Mouse (Mus musculus): Measurements from ENCODE around the gene Ankrd61. TPM values are rescaled to one million over a fixed set of nuclear protein-coding genes. Genes with fewer than 3 reads are reported as not detected.

The Ankrd61 gene
- total RNA-seq (2021), result not detected
- long read RNA-seq, experiment 1, result 0 reads
- long read RNA-seq, experiment 2, partial matches to known transcripts, result 0 of 1 reads
- long read RNA-seq, experiment 2, other reads (novel, unspliced or antisense), result 1 of 1 reads

DNA sequence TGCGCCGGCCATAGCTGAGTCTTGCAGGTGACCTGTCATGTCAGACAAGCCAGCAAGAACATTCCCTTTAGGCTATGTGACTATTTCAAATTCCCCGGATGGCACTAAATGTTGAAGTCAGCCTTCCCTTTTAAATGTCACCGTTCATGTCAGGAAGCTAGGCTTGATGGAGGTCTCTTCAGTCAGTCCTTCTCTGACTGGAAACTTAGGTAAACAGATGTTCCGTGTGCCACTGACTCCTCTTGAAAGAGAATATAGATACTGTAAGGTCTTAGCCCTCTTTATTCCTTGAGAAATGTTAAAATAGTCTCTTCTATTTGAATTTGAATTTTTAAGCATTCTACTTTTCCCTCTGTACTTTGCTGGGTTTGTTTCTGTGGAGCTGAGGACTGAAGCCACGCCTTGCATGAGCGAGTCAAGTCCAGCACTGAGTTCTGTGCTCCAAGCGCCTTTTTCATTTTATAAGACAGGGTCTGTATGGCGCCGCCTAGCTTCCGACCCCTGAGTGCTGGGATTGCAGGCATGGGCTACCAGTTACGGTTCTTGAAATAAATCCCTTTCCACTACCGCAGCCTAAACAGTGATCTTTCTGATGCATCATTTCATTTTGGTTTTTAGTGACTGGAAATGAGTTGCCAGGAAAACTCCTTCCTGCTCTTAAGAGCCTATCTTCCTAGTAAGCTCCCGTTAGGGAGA, at the start of gene Ankrd61:
Gene Ankrd61, minus strand, starts transcription at position 51 of the 696 bp plus-strand sequence.
- no peak for DNase-seq

DNA sequence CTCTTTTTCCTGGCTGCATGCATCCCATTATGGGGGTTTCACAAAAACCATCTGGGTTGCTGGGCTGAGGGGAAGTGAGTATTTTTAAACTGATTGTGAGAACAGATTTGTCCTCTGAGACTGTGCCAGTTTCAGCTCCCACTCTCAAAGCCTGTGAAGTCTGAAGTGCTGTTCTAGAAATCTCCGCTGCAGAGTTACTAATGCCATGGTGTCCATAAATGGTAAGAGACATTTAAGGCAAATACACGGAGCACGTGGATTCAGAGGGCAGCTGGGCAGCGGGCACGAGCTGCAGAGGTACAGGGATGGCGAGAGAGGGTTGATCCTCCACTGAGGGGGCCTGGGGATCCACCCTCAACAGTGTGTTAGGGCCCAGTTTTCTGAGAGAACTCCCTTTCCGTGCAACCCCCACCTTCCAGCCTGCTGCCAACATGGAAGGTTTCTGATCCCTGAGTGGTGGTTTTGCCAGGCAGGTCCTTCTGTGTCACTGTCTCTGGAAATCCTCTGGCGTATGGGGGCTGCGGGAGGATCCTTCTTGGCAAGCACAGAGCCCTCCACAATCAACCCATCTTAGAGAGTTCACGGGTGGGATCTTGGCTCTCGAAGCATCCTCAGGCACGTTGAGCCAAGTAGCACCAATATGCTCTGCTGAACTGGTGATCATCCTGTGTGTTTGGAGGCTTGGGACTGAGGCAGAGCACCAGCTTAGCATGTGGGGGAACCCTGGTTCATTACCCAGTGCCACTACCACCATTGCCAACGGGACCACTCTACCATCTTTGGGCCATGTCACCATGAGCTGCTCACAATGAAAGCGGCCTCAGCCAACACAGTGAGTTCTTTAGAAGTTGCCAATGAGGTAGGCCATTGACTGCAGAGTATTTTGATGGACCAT, 46.0 kb upstream of the Ankrd61 start:
- DNase-seq, result no peak

DNA sequence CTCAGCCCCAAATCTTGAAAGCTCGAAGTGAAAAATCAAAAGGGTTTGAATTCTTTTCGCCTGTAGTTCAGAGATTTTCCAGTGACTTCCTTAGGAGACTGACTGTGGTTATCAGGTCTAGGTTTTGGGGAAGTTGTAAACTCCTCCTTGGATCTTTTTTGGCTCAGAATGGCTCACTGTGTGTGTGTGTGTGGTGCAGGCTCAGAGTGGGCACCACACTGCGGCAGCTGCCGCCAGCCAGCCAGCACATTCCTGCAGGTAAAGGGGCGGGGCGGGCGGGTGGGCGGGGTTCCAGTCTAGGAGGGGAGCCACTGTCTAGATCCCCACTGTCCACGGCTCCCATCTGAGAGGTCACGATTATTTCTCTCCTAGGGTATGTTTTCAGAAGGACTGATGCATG, 44.1 kb upstream of the Ankrd61 start:
- no peak for DNase-seq

DNA sequence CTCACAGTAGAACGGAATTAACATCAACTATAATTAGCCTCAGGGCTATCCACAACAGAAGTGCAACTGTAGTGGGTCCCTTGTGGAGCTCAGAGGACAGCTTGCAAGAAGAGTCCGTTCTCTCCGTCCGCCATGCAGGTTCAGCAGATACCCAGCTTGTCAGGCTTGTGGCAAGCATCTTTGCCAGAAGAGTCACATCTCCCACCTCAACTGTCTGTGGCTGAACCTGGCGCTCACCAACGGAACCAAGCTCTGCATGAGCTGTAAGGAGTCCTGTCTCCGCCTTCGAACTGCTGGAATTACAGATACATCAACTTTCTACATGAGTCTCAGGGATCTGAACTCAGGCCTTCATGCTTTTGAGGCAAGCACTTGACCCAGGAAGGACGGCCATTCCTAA, 38.7 kb upstream of the Ankrd61 start:
- no peak for DNase-seq

DNA sequence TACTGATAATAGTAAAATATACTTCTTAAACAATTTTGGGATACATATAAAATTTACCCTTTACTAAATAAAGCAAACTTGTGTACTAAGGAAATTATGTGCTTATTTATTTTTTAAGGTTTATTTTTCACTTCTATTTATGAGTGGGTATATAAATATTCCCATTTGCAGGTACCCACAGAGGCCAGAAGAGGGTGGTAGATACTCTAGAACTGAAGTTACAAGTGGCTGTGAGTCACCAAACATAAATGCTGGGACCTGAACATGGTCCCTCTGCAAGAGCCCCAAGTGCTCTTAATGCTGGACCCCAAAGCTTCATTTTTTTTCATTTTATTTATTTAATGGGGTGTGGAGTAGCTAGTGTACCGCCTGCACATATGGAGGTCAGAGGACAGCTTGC, 36.4 kb upstream of the Ankrd61 start:
- no peak for DNase-seq

DNA sequence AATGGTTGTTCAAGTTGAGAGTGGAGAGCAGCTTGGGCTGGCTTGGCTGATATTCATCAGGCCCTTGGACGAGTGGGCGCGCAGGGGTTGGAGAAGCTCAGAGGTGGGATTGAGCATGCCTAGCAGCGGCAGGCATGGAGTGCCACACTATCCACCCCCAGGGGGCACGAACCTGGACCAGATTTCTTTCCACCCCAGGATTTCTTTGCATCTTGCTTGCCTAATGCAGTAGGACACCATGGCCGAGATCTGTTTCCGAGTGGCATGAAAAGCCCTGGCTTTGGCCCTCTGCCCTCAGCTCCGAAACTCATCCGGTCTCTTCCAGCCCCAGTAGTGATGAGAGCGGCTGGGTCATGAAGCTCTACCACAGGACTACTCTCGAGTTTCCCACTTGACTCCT, 35.9 kb upstream of the Ankrd61 start:
- DNase-seq, result no peak

DNA sequence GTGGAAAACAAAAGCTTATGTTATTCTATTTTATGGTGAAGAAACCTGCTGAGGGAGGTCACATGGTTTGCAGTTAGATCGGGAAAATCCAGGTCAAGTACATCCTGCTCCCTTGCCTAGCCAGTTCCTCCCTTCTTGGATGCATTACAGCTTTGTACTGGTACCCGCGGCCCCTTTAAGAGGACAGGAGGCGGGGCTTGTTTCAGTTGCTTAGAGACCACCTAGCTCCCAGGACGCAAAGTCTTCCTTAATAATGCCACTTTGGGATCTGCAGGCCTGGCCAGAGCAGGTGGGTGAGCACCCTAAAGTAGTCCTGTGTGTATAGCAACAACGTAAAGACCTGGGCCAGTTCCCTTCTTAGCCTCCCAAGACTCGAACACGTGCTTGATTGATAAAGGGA, 35.3 kb upstream of the Ankrd61 start, which contains the start of gene Rsph10b:
Gene Rsph10b, plus strand, starts transcription at position 205 of the 400 bp plus-strand sequence.
- no peak for DNase-seq

DNA sequence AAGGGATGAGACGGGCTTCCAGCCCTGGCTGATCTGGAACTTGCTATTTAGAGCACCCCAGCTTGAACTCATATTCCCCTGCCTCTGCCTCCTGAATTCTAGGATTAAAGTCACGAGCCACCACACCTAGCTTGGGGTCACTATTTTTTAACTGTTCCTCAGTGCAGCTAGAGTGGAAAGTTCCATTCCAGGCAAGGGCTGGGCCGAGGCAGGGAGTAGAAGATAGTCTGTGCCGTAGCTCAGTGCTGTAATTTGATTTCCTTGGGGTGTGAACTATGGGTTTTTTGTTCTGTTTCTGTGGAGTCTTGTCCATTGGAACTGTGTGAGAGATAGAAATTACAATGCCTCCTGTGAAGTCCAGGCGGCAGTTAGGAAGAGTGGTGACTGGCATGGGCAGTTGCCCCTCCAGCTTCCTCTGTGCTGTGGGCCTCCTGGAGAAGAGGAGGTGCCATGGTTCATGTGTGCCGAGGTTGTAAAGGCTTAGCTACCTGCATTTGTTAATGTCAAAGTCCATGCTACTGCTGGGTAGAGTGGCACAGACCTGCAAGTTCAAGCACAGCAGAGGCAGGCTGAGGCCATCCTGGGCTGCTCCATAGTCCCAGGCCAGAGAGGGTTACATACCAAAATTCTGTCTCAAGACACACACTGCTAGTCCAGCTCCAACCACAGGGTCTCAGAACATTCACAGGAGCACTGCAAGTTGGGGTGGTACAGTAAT, 34.5 kb upstream of the Ankrd61 start:
- DNase-seq, result no peak

DNA sequence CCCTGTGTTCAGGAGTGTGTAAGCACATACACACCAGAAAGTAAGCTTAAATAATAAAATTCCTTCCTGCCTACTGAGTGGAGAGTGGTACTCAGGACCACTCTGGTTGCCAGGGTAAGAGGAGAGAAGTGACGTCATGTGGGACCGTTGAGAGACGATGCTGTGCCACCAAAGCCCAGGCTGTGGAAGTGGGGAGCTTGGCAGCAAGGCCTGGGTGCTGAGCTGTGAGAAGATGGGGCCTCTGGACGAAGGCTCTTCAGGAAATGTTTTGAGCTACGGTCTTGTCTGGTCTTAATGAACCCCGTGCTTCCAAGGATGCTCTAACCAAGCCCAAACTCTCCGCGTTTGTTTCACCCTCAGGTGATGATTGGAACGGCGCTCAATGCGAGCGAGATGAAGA, 33.2 kb upstream of the Ankrd61 start:
- DNase-seq, result no peak

DNA sequence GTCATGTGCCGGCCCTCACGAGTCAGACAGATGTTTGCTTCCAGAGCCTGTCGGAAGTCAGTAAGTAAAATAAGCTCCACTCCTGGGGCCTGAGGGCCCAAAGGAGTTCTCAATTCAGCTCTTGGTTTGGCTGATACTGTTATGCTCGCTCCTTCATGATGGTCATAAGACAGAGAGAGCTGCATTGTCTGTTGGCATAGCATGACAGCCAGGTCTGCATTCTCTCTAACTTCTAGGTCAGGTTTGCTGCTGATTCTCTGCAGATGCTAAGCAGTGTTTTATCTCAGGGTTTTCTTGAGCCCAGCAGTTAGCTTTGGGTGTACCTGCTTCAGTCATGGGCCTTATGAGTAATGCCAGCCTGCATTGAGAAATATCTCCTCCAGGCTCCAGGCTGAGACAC, 31.8 kb upstream of the Ankrd61 start:
- no peak for DNase-seq

DNA sequence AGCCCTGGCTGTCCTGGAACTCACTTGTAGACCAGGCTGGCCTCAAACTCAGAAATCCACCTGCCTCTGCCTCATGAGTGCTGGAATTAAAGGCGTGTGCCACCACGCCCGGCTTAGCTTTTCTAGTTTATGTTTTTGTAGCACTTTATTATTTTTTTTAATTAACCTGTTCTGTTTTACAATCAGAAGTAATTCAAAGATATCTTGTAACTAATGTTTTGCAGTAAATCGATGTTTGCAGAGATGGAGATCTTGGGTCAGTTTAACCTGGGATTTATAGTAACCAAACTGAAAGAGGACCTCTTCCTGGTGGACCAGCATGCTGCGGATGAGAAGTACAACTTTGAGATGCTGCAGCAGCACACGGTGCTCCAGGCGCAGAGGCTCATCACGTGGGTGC, 30.4 kb upstream of the Ankrd61 start, which contains the start of gene Gm42421:
Gene Gm42421, plus strand, starts transcription at position 301 of the 400 bp plus-strand sequence.
- no peak for DNase-seq

DNA sequence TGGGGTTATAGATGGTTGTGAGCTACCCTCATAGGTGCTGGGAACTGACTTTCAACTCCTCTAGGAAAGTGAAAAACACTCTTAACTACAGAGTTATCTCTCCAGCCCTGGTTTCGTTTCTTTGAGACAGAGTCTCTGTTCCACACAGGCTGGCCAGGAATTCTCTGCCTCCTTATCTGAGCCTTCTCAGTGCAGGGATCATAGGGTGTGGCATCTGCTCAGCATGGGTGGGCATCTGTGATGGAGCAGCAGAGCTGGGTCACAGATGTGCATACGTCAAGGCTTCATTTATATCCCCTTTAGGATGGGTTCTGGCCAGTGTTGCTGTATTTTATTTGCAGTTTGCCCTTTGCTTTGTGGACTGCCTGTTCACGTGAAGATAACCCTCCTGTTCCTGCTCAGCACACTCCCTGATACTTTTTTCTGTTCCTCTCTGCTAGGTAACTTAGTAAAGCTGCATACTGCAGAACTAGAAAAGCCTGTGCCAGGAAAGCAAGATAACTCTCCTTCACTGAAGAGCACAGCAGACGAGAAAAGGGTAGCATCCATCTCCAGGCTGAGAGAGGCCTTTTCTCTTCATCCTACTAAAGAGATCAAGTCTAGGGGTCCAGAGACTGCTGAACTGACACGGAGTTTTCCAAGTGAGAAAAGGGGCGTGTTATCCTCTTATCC, 27.4 kb upstream of the Ankrd61 start:
- DNase-seq, result no peak

DNA sequence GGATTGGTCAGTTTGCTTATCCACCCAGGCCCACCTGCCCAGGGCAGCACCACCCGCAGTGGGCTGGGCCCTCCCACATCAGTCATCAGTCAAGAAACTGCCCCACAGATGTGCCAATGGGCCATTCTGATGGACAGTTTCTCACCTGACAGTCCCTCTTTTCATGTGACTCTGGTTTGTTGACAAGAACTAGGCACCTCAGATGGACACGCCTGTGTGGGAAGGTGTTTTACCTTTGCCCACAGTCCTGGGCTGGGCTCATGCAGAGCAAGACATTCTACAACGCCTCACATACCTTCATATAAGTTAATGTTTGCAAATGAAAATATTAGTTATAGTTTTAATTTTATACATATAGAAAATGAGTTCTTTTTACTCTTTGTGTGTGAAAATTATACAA, 20.6 kb upstream of the Ankrd61 start:
- DNase-seq, result no peak

DNA sequence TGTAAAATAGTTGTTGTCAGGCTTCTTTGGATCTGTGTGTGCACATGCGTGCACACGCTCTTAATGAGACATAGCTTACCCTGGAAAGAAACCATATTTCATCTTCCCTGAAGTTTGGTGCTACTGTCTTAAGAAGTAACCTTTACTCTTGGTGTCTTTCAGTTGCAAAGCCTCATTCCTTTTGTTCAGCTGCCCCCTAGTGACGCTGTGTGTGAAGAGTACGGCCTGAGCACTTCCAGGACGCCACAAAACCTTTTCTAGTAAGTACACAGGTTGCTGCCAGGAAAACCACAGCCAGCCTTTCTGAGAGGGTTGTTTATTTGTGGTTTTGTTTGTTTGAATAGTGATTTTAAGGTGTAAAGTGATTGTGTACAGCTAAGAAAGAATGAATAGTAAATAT, 19.9 kb upstream of the Ankrd61 start:
- peak; percentile 32 for DNase-seq

DNA sequence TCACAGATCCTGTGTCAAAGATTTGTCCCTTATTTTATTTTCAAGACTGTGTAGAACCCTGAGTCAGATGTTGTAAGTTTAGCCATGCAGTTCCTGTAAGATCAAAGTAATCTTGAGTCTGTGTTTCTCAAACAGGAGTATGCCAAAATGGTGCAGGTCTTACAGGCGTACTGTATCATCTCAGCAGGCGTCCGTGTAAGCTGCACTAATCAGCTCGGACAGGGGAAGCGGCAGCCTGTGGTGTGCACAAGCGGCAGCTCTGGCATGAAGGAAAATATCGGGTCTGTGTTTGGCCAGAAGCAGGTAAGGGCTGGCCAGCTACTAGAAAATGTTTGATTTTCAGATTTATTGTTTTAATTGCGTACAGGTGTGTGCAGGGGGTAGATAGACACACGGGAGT, 18.7 kb upstream of the Ankrd61 start:
- no peak for DNase-seq

DNA sequence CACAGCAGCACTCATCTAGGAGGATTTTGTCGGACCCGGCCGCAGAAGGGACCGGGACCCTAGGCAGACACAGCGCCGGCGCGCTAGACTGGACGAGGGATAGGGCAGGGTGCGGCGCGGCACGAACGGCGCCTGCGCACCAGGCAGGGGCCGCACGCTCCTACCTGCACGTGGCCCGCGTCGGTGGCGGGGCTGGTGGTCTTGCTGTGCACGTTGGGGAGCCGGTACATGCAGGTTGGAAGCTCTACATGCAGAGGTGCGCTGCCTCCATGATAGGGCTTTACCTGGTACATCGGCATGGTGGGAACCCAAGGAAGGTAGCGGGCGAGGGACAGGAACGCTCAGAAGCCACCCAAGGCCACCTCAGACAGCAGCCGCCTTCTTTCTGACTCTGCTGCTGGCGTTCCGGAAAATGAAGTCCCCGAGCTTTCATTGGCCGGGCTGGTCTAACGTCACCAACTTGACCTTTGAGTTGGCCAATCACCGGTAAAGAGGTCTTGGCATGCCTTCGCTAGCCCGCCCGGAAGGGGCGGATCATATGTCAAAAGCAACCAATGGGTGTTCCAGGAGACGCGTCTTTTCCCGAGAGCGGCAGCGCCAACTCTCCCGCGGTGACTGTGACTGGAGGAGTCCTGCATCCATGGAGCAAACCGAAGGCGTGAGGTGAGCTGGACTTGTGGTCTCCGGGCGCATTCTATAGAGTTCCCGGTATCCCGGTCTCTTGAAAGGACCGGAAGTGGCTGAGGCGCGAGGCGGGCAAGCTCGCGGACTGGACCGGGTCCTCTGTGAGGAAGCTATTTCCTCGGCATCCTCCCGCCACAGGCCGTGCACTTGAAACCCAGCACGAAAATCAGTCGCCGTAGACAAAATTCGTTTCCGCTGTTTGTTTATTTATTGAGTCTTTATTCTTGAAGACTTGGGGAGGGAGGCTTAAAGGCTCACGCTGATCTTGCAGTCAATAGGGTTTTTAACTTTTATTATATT, 12.2 kb upstream of the Ankrd61 start, which contains the start of the genes Aimp2 and Pms2:
Gene Aimp2, minus strand, starts transcription at position 431 of the 984 bp plus-strand sequence.
Gene Pms2, plus strand, starts transcription at position 548 of the 984 bp plus-strand sequence.
- peak; percentile 96 for DNase-seq

DNA sequence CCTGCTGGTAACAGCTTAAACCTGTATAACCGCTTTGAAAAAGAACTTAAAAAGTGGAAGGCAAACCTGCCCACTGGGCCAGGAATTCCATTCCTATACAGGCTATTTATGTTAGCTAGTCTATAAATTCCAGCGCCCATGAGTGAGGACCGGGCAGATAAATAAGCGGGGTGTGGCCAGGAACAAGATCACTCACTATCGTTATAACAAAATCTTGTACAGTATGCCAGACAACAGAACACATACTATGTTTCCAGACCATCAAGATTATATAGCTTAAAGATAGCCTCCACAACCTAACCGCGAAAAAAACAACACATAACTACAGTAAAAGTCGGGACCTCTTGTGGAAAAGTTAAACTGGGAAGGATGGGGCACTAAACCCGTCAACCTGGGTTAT, 11.4 kb upstream of the Ankrd61 start:
- no peak for DNase-seq

DNA sequence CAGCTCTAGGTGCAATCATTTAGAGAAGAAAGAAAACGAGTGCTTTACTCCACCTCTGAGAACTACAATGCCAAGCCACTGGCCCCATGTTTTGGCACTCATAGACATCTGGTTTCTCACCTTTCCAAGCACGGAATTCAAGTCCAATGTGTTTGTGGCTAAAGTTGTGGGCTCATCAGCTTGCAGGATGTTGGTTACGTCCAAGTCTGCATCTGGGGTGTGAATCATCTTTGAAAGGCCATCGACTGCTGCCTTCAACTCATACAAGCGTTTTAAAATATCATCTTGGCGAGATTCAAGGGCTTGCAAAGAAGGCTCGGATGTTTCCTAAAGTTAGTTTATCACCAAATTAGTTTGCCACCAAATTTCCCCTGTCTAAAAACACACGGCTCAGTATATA, 8.9 kb upstream of the Ankrd61 start:
- no peak for DNase-seq

DNA sequence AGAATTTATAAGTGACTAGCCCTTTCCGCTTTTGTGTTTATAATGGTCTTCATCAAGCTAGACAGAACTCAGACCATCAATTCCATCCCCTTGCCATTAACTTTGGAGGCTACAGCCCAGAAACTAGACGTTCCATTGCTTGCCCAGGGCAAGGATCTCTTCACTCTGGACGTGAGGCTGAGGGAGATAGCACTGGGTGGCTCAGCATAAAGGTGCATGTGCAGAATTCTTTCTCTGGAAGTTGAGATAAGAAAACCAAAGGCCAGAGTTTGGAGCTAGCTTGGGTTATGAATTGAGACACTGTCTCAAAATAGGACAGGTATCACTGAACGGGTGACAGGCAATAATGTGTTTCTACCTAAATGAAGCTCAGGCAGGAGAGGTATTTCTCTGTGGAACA, 6.3 kb upstream of the Ankrd61 start:
- DNase-seq, result no peak

DNA sequence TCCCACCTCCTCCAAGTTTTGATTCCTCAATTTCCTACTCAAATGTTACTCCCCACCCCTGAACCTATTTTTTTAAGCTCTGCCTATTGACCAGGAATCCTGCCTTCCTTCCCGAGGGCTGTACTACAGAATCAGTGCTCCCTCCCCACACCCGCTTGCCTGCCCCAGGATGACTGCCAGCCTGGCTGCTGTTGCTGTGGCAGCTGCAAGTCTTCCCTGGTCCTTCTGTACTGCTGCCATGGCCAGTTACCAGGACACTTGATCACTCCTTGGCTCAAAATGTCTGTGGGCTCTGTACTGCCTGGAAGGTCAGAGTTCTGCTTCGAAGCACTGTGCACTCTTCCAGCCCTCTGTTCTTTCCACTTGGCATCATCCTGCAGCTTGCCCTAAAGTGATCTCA, 4.6 kb upstream of the Ankrd61 start:
- DNase-seq, result peak; percentile 90
